Mouse (Mus musculus) macrophage (primary cell): ENCODE measurements around the gene Adat3. TPM values are rescaled to one million over a fixed set of nuclear protein-coding genes. Genes with fewer than 3 reads are reported as not detected.
"Not testable (repeated sequence)": the region's sequence is repeated elsewhere in the genome, so short reads cannot be mapped to it uniquely, and the experiment has no call there.

Experiments
- H3K27ac ChIP-seq: fragments of 350-480 bp; formaldehyde crosslinking; 2 replicates; pipeline ENCODE4 v1.9.0; 2021
- H3K36me3 ChIP-seq: fragments of 350-480 bp; formaldehyde crosslinking; 2 replicates; pipeline ENCODE4 v1.9.0; 2021; ENCODE audit errors: inconsistent target
- H3K4me3 ChIP-seq: fragments of 350-480 bp; formaldehyde crosslinking; 2 replicates; pipeline ENCODE4 v1.9.0; 2021; ENCODE audit errors: inconsistent target
- H3K79me2 ChIP-seq: fragments of 350-480 bp; formaldehyde crosslinking; 2 replicates; pipeline ENCODE4 v1.9.0; 2021; ENCODE audit errors: inconsistent target
- WGBS: methylation state at CpG from one replicate; pipeline ENCODE4 v1.1.7; 2026; ENCODE audit warnings: inconsistent platforms; ENCODE audit not compliant: missing documents; 5-methylcytosine and 5-hydroxymethylcytosine counted together
- polyA plus RNA-seq: library from polyadenylated mRNA; stranded (reverse); fragments of 250-400 nt; gene quantifications from 3 replicates; pipeline ENCODE4 v1.2.4, GENCODE M21; 2018; ENCODE audit warnings: inconsistent platforms

Adat3 gene
- polyA plus RNA-seq, 1 experiment from 2014 or later, result 0.60 TPM

GRCm38 (mm10) chr10:80627685-80628084 is 25.0 kb downstream of the Adat3 start:
- Histone ChIP-seq H3K27ac (no peak overlapping the region), H3K79me2 (peaks cover 99% of the 10 kb centered on the region), H3K4me3 (no peak overlapping the region), H3K36me3 (peaks cover 5% of the 10 kb centered on the region; the same call in 1 of the 2 replicates)
- 73% methylated on average over 2 of the region's 2 CpGs for WGBS

GRCm38 (mm10) chr10:80628925-80629324 is 26.2 kb downstream of the Adat3 start:
- no peak overlapping the region for H3K27ac ChIP-seq
- whole genome bisulfite sequencing, result 79% methylated on average over 9 of the region's 9 CpGs
- peaks cover 100% of the 10 kb centered on the region for H3K79me2 ChIP-seq
- H3K36me3 ChIP-seq, result peaks cover 9% of the 10 kb centered on the region; the same call in 1 of the 2 replicates
- H3K4me3 ChIP-seq, result no peak overlapping the region

GRCm38 (mm10) chr10:80635345-80635744 is 32.7 kb downstream of the Adat3 start:
- Histone ChIP-seq H3K36me3 (peaks cover 68% of the 10 kb centered on the region; the same call in 1 of the 2 replicates), H3K27ac (no peak overlapping the region), H3K4me3 (no peak overlapping the region), H3K79me2 (peaks cover 45% of the 10 kb centered on the region)
- WGBS, result 93% methylated on average over 4 of the region's 6 CpGs

GRCm38 (mm10) chr10:80646936-80647335 is 44.3 kb downstream of the Adat3 start:
- 91% methylated on average over 9 of the region's 10 CpGs for WGBS
- H3K79me2 ChIP-seq, result no peaks in the 10 kb centered on the region; the same call in 1 of the 2 replicates
- no peak overlapping the region for H3K27ac ChIP-seq
- peaks cover 40% of the 10 kb centered on the region; the same call in 1 of the 2 replicates for H3K36me3 ChIP-seq
- no peak overlapping the region for H3K4me3 ChIP-seq

- H3K36me3 ChIP-seq, result peaks cover 22% of the 10 kb centered on the region; the same call in 1 of the 2 replicates
- WGBS, result 82% methylated on average over 3 of the region's 6 CpGs
Observed at GRCm38 (mm10) chr10:80649910-80650309, 47.2 kb downstream of the Adat3 start.

GRCm38 (mm10) chr10:80650392-80650791 is 47.7 kb downstream of the Adat3 start:
- no peak overlapping the region for H3K4me3 ChIP-seq
- no peak overlapping the region for H3K27ac ChIP-seq
- WGBS, result 94% methylated on average over 10 of the region's 10 CpGs
- peaks cover 20% of the 10 kb centered on the region; the same call in 1 of the 2 replicates for H3K79me2 ChIP-seq
- H3K36me3 ChIP-seq, result peaks cover 17% of the 10 kb centered on the region; the same call in 1 of the 2 replicates

More at GRCm38 (mm10) chr10:80649910-80650309, 47.2 kb downstream of the Adat3 start:
- peaks cover 15% of the 10 kb centered on the region; the same call in 1 of the 2 replicates for H3K79me2 ChIP-seq
- H3K4me3 ChIP-seq, H3K27ac ChIP-seq: not testable (repeated sequence)

GRCm38 (mm10) chr10:80653156-80653720 is 50.6 kb downstream of the Adat3 start:
- WGBS, result 72% methylated on average over 6 of the region's 6 CpGs
- H3K36me3 ChIP-seq, result peaks cover under 1% of the 10 kb centered on the region; the same call in 1 of the 2 replicates
- no peak overlapping the region for H3K27ac ChIP-seq
- no peak overlapping the region for H3K4me3 ChIP-seq
- peaks cover 24% of the 10 kb centered on the region; the same call in 1 of the 2 replicates for H3K79me2 ChIP-seq

GRCm38 (mm10) chr10:80654866-80655265 is 52.2 kb downstream of the Adat3 start:
- WGBS, result 85% methylated on average over 6 of the region's 6 CpGs
- peaks cover 24% of the 10 kb centered on the region; the same call in 1 of the 2 replicates for H3K79me2 ChIP-seq
- H3K36me3 ChIP-seq, result no peaks in the 10 kb centered on the region
- H3K4me3 ChIP-seq, result no peak overlapping the region
- no peak overlapping the region for H3K27ac ChIP-seq

- Histone ChIP-seq H3K27ac (no peak overlapping the region), H3K36me3 (no peaks in the 10 kb centered on the region), H3K4me3 (peak overlapping the region; percentile 37), H3K79me2 (peaks cover 24% of the 10 kb centered on the region; the same call in 1 of the 2 replicates)
- 4% methylated on average over 11 of the region's 12 CpGs for WGBS
Observed at GRCm38 (mm10) chr10:80655406-80656129, 52.9 kb downstream of the Adat3 start.

- Histone ChIP-seq H3K27ac (peak overlapping the region; percentile 61), H3K79me2 (peaks cover 24% of the 10 kb centered on the region; the same call in 1 of the 2 replicates), H3K36me3 (no peaks in the 10 kb centered on the region), H3K4me3 (peak overlapping the region; percentile 37)
- under 1% methylated on average over 68 of the region's 72 CpGs for WGBS
Observed at GRCm38 (mm10) chr10:80656130-80656862, 53.6 kb downstream of the Adat3 start.

- Histone ChIP-seq H3K27ac (peak within 1 kb of the TSS; percentile 61), H3K4me3 (peak within 1 kb of the TSS; percentile 37), H3K36me3 (no peaks in the 10 kb centered on the region), H3K79me2 (peaks cover 24% of the 10 kb centered on the region; the same call in 1 of the 2 replicates)
- WGBS, result 43% methylated on average over 11 of the region's 15 CpGs
Observed at GRCm38 (mm10) chr10:80656863-80657623, 54.4 kb downstream of the Adat3 start, which contains the start of gene Btbd2. Gene Btbd2, minus strand, starts transcription at chr10:80657071.
